Mouse (Mus musculus) midbrain, embryonic 14.5 days (tissue): ENCODE results near the gene Gm49342. TPM values are rescaled to one million over a fixed set of nuclear protein-coding genes. Genes with fewer than 3 reads are reported as not detected.

Source experiments
- ATAC-seq: fragments of 200-750 bp; cut with Nextera tagmentation; 2 replicates; pipeline ENCODE4 v1.8.0; 2017; ENCODE audit warnings: moderate number of reproducible peaks, moderate library complexity; ENCODE audit not compliant: low FRiP score, low TSS enrichment
- DNase-seq: peaks from one replicate; pipeline ENCODE4 v3.0.0-alpha.2; 2015
- H3K27ac ChIP-seq: fragments of 300-500 bp; sonication (generic); replicated peaks from 2 replicates; pipeline ENCODE4 v1.5.1; 2014; ENCODE audit warnings: mild to moderate bottlenecking, low read depth, low read length, moderate library complexity
- H3K27me3 ChIP-seq: fragments of 300-500 bp; sonication (generic); 2 replicates; pipeline ENCODE4 v1.6.1; 2014; ENCODE audit warnings: low read length, control low read depth, mixed read lengths; ENCODE audit not compliant: control insufficient read depth, insufficient read depth
- H3K36me3 ChIP-seq: fragments of 300-500 bp; sonication (generic); 2 replicates; pipeline ENCODE4 v1.6.1; 2014; ENCODE audit warnings: low read length, control low read depth; ENCODE audit not compliant: control insufficient read depth, insufficient read depth
- H3K4me1 ChIP-seq: fragments of 300-500 bp; sonication (generic); 2 replicates; pipeline ENCODE4 v1.6.1; 2014; ENCODE audit warnings: mild to moderate bottlenecking, antibody characterized with exemption, low read length, control low read depth; ENCODE audit not compliant: control insufficient read depth, insufficient read depth
- H3K4me2 ChIP-seq: fragments of 300-500 bp; sonication (generic); 2 replicates; pipeline ENCODE4 v1.6.1; 2014; ENCODE audit warnings: mild to moderate bottlenecking, low read length, moderate library complexity
- H3K4me3 ChIP-seq: fragments of 300-500 bp; sonication (generic); replicated peaks from 2 replicates; pipeline ENCODE4 v1.5.1; 2014; ENCODE audit warnings: low read depth, low read length
- H3K9ac ChIP-seq: fragments of 300-500 bp; sonication (generic); replicated peaks from 2 replicates; pipeline ENCODE4 v1.6.1; 2014; ENCODE audit warnings: mild to moderate bottlenecking, low read length, moderate library complexity
- H3K9me3 ChIP-seq: fragments of 300-500 bp; sonication (generic); 2 replicates; pipeline ENCODE4 v1.6.1; 2016; ENCODE audit warnings: low read length, control low read depth, mixed read lengths; ENCODE audit not compliant: control insufficient read depth
- WGBS: fragments of 180-500 bp; shearing (Covaris S2); extraction: QIAGEN DNeasy Blood & Tissue Kit; methylation state at CpG from one replicate; pipeline ENCODE4 v1.1.7; 2014; 5-methylcytosine and 5-hydroxymethylcytosine counted together
- polyA plus RNA-seq: library from polyadenylated mRNA; unstranded; fragments of >200 nt; fragmentation: Nextera tagmentation; extraction: Ambion mirVana; gene quantifications from 2 replicates; pipeline ENCODE4 v1.2.1, GENCODE M21; 2014

The Gm49342 gene
- polyA plus RNA-seq, 1 experiment from 2014 or later: 0.95 TPM

- H3K27ac ChIP-seq: no peak overlapping the region
- no peak for ATAC-seq
- no peaks in the 10 kb centered on the region for H3K27me3 ChIP-seq
- no peak overlapping the region for H3K4me2 ChIP-seq
- no peaks in the 10 kb centered on the region for H3K9me3 ChIP-seq
- H3K4me1 ChIP-seq: no peaks in the 10 kb centered on the region
- DNase-seq: no peak
- H3K9ac ChIP-seq: no peak overlapping the region
- no peak overlapping the region for H3K4me3 ChIP-seq
- 87% methylated on average over 6 of the region's 6 CpGs for WGBS
- no peaks in the 10 kb centered on the region for H3K36me3 ChIP-seq
These were observed 65.3 kb downstream of the Gm49342 start for GRCm38 (mm10) chr14:51009572-51009971.

Other genes starting within 250 kb of the Gm49342 start
- gene Olfr748, start 237.1 kb upstream of the Gm49342 start, polyA plus RNA-seq: not detected in 2 replicates
- not detected in 2 replicates for gene Olfr749, start 199.4 kb upstream of the Gm49342 start, polyA plus RNA-seq
- 133 and 138 TPM in 2 replicates for gene Ttc5, start 159.0 kb upstream of the Gm49342 start, polyA plus RNA-seq
- gene Ccnb1ip1, start 136.8 kb upstream of the Gm49342 start, polyA plus RNA-seq: 0.15 TPM in 1 of 2 replicates, not detected in the other
- gene Parp2, start 136.7 kb upstream of the Gm49342 start, polyA plus RNA-seq: 47.9 and 51.2 TPM in 2 replicates
- 2.0 and 3.4 TPM in 2 replicates for gene Tep1, start 74.0 kb upstream of the Gm49342 start, polyA plus RNA-seq
- gene Klhl33, start 47.0 kb upstream of the Gm49342 start, polyA plus RNA-seq: 0.76 and 1.4 TPM in 2 replicates
- 110 and 116 TPM in 2 replicates for gene Osgep, start 19.6 kb upstream of the Gm49342 start, polyA plus RNA-seq
- gene Apex1, start 19.5 kb upstream of the Gm49342 start, polyA plus RNA-seq: 223 and 227 TPM in 2 replicates
- 90.3 and 119 TPM in 2 replicates for gene Pip4p1, start 13.7 kb upstream of the Gm49342 start, polyA plus RNA-seq
- gene Pnp, start 13.4 kb upstream of the Gm49342 start, polyA plus RNA-seq: 15.7 and 24.6 TPM in 2 replicates
- 0.19 and 0.50 TPM in 2 replicates for gene Pnp2, start 11.5 kb downstream of the Gm49342 start, polyA plus RNA-seq
- gene Rnase10, start 63.2 kb downstream of the Gm49342 start, polyA plus RNA-seq: not detected in 2 replicates
- gene Rnase9, start 97.4 kb downstream of the Gm49342 start, polyA plus RNA-seq: not detected in 2 replicates
- gene Rnase11, start 105.6 kb downstream of the Gm49342 start, polyA plus RNA-seq: not detected in 2 replicates
- gene Rnase12, start 113.1 kb downstream of the Gm49342 start, polyA plus RNA-seq: 0.34 and 0.59 TPM in 2 replicates
- 0.11 TPM in 1 of 2 replicates, not detected in the other for gene Olfr750, start 129.9 kb downstream of the Gm49342 start, polyA plus RNA-seq
- 9.6 and 12.7 TPM in 2 replicates for gene Rnase4, start 146.6 kb downstream of the Gm49342 start, polyA plus RNA-seq
- 1.5 and 2.7 TPM in 2 replicates for gene Ang, start 146.6 kb downstream of the Gm49342 start, polyA plus RNA-seq
- gene Eddm3b, start 169.9 kb downstream of the Gm49342 start, polyA plus RNA-seq: not detected in 2 replicates
- 1.1 TPM in 1 of 2 replicates, not detected in the other for gene Rnase6, start 179.4 kb downstream of the Gm49342 start, polyA plus RNA-seq
- 0.23 TPM in 1 of 2 replicates, not detected in the other for gene Rnase1, start 202.3 kb downstream of the Gm49342 start, polyA plus RNA-seq
- gene Rnase2b, start 217.7 kb downstream of the Gm49342 start, polyA plus RNA-seq: not detected in 2 replicates